Mouse (Mus musculus): ENCODE data around the gene Obox5.
"Not testable (repeated sequence)": the region's sequence is repeated elsewhere in the genome, so short reads cannot be mapped to it uniquely, and the experiment has no call there.

GRCm38 (mm10) chr7:15749296-15749695, 635 bp upstream of the Obox5 start:
- TF ChIP-seq POLR2A, CTCF (IDR thresholded peaks at IDR 0.05; ENCODE audit: insufficient read depth, low read depth, low read length): not testable (repeated sequence)

Data from olfactory bulb, adult 2 months (tissue).